ENCODE assay signal across 21 mouse cellular contexts in the genomic region with DNA sequence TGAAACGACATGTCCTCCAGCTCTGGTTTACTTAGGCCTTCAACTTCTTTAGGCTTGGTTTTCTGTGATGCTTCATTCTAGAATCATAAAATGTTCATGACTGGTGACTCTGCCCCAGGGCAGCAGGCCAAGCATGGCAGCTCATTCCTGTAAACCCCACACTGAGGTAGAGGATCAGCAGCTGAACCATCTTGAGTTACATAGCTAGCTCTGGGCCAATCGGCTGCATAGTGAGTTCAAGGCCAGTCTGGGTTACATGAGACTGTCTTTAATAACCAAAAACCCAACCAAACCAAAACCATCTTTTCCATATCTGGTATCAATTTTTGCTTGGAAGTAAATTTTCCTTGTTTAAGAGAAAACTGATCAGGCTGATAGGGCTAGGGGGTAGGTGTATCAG. TPM values are rescaled to one million over a fixed set of nuclear protein-coding genes. Genes with fewer than 3 reads are reported as not detected.
"Had no signal": no experiment of that assay in that cellular context is flagged by ENCODE, and none has a peak within 500 bp of the region (broad histone marks: within the 10 kb centered on the region; RNA-seq: fewer than 3 reads in every experiment).

No protein-coding gene starts in this region.

- H3K9ac ChIP-seq: liver, embryonic 15.5 days; liver, postnatal 0 days; lung, embryonic 15.5 days; midbrain, embryonic 12.5 days; neural tube, embryonic 13.5 days; neural tube, embryonic 15.5 days had no signal

- DNase-seq: liver, postnatal 0 days; lung, adult 2 months; lung, postnatal 14 days; lung, postnatal 36 days; midbrain, embryonic 14.5 days; right cerebral cortex, postnatal 14 days; thymus, adult 18-20 months; thymus, postnatal 14 days; thymus, postnatal 36 days had no signal

- H3K4me3 ChIP-seq: liver, embryonic 15.5 days; lung, embryonic 15.5 days; megakaryocyte, embryonic 14.5 days; midbrain, embryonic 12.5 days; neural tube, embryonic 13.5 days; neural tube, embryonic 15.5 days had no signal

- H3K9me3 ChIP-seq: liver, embryonic 15.5 days; lung, embryonic 15.5 days; megakaryocyte, embryonic 14.5 days; midbrain, embryonic 12.5 days; neural tube, embryonic 13.5 days; neural tube, embryonic 15.5 days had no signal

- H3K4me1 ChIP-seq: liver, embryonic 15.5 days; midbrain, embryonic 12.5 days had no signal

- H3K27ac ChIP-seq: liver, embryonic 15.5 days; lung, embryonic 15.5 days; macrophage; midbrain, embryonic 12.5 days; neural tube, embryonic 13.5 days; neural tube, embryonic 15.5 days had no signal

- ATAC-seq: liver, postnatal 0 days; lung, postnatal 0 days had no signal

- H3K27me3 ChIP-seq: lung, embryonic 15.5 days; midbrain, embryonic 12.5 days; neural tube, embryonic 13.5 days; neural tube, embryonic 15.5 days had no signal

- H3K36me3 ChIP-seq: liver, embryonic 15.5 days; lung, embryonic 15.5 days; midbrain, embryonic 12.5 days; neural tube, embryonic 13.5 days; neural tube, embryonic 15.5 days had no signal

- H3K4me2 ChIP-seq: liver, embryonic 15.5 days; lung, embryonic 15.5 days; midbrain, embryonic 12.5 days; neural tube, embryonic 13.5 days; neural tube, embryonic 15.5 days had no signal

RNA-seq across cellular contexts. Expression of gene Myl10, which starts 57.8 kb away (rescaled TPM):
- polyA plus RNA-seq: liver, embryonic 15.5 days; liver, postnatal 0 days; lung, adult 2 months; lung, postnatal 0 days; macrophage; midbrain, embryonic 12.5 days; midbrain, embryonic 14.5 days; midbrain, postnatal 0 days; neural tube, embryonic 11.5 days; neural tube, embryonic 13.5 days; neural tube, embryonic 15.5 days; spleen, adult 2 months; stomach, embryonic 14.5 days had no signal
